Mouse (Mus musculus) liver, adult 2 months (tissue): Measurements from ENCODE around the gene Syndig1l. TPM values are rescaled to one million over a fixed set of nuclear protein-coding genes. Genes with fewer than 3 reads are reported as not detected.

ENCODE experiments used
- DNase-seq: peaks from one replicate; pipeline ENCODE4 v3.0.0-alpha.2; 2011; ENCODE audit warnings: low read depth, low spot score; ENCODE audit errors: extremely low read depth
- H3K27ac ChIP-seq: fragments of 200-500 bp; replicated peaks from 2 replicates; pipeline ENCODE4 v1.5.1; 2012; ENCODE audit warnings: low read depth, mild to moderate bottlenecking, control low read depth, inconsistent platforms, low read length; ENCODE audit not compliant: insufficient read depth
- H3K27me3 ChIP-seq: fragments of 200-500 bp; 2 replicates; pipeline ENCODE4 v1.6.1; 2012; ENCODE audit warnings: mild to moderate bottlenecking, moderate library complexity, low read length, inconsistent platforms; ENCODE audit not compliant: control insufficient read depth, insufficient read depth
- H3K36me3 ChIP-seq: fragments of 200-500 bp; 2 replicates; pipeline ENCODE4 v1.6.1; 2012; ENCODE audit warnings: low read length, inconsistent platforms; ENCODE audit not compliant: control insufficient read depth, insufficient read depth
- H3K4me1 ChIP-seq: fragments of 200-500 bp; 2 replicates; pipeline ENCODE4 v1.6.1; 2011; ENCODE audit warnings: low read length; ENCODE audit not compliant: control insufficient read depth, insufficient read depth
- H3K4me3 ChIP-seq: fragments of 200-500 bp; 2 replicates; pipeline ENCODE4 v1.5.1; 2011; ENCODE audit warnings: low read depth, mild to moderate bottlenecking, control low read depth, low read length, moderate library complexity; ENCODE audit not compliant: insufficient read depth
- H3K79me2 ChIP-seq: fragments of 200-500 bp; 2 replicates; pipeline ENCODE4 v1.6.1; 2012; ENCODE audit warnings: inconsistent platforms, mild to moderate bottlenecking, low read length, moderate library complexity; ENCODE audit not compliant: control insufficient read depth, insufficient read depth
- H3K9ac ChIP-seq: fragments of 200-500 bp; 2 replicates; pipeline ENCODE4 v1.6.1; 2012; ENCODE audit warnings: low read depth, mild to moderate bottlenecking, control low read depth, inconsistent platforms, low read length
- CTCF ChIP-seq: fragments of 200-500 bp; IDR thresholded peaks from 2 replicates; pipeline ENCODE4 v1.5.1; 2011; ENCODE audit warnings: low read depth, low read length, control low read depth
- POLR2A ChIP-seq: fragments of 200-500 bp; IDR thresholded peaks from 2 replicates; pipeline ENCODE4 v1.6.1; 2011; ENCODE audit warnings: low read length, control low read depth; ENCODE audit not compliant: insufficient read depth; ENCODE audit errors: extremely low read depth
- WGBS: fragments of 180-500 bp; shearing (Covaris S2); methylation state at CpG from one replicate; pipeline ENCODE4 v1.1.7; 2018; 5-methylcytosine and 5-hydroxymethylcytosine counted together
- polyA plus RNA-seq: library from polyadenylated mRNA; depleted of rRNA; stranded (reverse); fragments of >200 nt; gene quantifications from 2 replicates; pipeline ENCODE4 v1.2.3, GENCODE M21; 2012
- total RNA-seq: library from RNA; depleted of rRNA; stranded (reverse); fragments of >200 nt; gene quantifications from 2 replicates; pipeline ENCODE4 v1.2.3, GENCODE M21; 2014

Gene Syndig1l
- total and polyA plus RNA-seq, 2 experiments: not detected

GRCm38 (mm10) chr12:84707804-84708203, 9.2 kb upstream of the Syndig1l start:
- Histone ChIP-seq H3K27me3 (no peaks in the 10 kb centered on the region; the same call in 1 of the 2 replicates), H3K36me3 (no peaks in the 10 kb centered on the region), H3K9ac (no peak overlapping the region), H3K4me3 (no peak overlapping the region), H3K27ac (no peak overlapping the region), H3K79me2 (no peaks in the 10 kb centered on the region), H3K4me1 (no peaks in the 10 kb centered on the region; the same call in 1 of the 2 replicates)
- TF ChIP-seq CTCF: no peak
- no peak for TF ChIP-seq POLR2A
- DNase-seq: no peak
- 91% methylated on average over 4 of the region's 4 CpGs for WGBS

- H3K27me3 ChIP-seq: no peaks in the 10 kb centered on the region; the same call in 1 of the 2 replicates
- no peak overlapping the region for H3K27ac ChIP-seq
- 71% methylated on average over 4 of the region's 4 CpGs for WGBS
Observed at GRCm38 (mm10) chr12:84706886-84707285, 8.3 kb upstream of the Syndig1l start.

DNA sequence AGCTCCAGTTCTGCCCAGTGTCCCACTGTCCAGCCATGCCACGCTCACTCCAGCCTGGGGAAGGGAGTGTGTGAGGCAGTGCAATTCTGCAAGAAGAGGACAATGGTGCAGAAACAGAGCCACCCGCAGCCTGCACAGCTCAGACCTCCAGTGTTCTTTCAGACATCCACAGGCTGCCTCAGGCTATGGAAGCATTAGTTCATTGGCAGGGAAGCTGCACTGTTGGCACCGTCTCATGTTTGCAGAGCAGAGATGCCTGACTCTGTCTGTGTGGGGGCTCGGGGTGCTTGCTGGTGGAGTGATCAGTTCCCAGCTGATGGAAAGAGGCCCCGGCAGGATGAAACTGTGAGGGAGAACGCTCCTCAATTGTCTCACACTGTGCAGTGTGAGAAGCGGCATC, 4.0 kb upstream of the Syndig1l start:
- DNase-seq: no peak
- H3K79me2 ChIP-seq: no peaks in the 10 kb centered on the region
- H3K27ac ChIP-seq: no peak overlapping the region
- H3K4me3 ChIP-seq: no peak overlapping the region
- no peaks in the 10 kb centered on the region for H3K4me1 ChIP-seq
- peaks cover 14% of the 10 kb centered on the region for H3K27me3 ChIP-seq
- no peak overlapping the region for H3K9ac ChIP-seq
- H3K36me3 ChIP-seq: no peaks in the 10 kb centered on the region
- TF ChIP-seq CTCF (no peak), POLR2A (no peak)
- WGBS: 68% methylated on average over 7 of the region's 7 CpGs

More at GRCm38 (mm10) chr12:84706886-84707285, 8.3 kb upstream of the Syndig1l start:
- DNase-seq: no peak
- Histone ChIP-seq H3K79me2 (no peaks in the 10 kb centered on the region), H3K4me1 (no peaks in the 10 kb centered on the region; the same call in 1 of the 2 replicates), H3K4me3 (no peak overlapping the region), H3K9ac (no peak overlapping the region), H3K36me3 (no peaks in the 10 kb centered on the region)
- TF ChIP-seq POLR2A (no peak), CTCF (no peak)

DNA sequence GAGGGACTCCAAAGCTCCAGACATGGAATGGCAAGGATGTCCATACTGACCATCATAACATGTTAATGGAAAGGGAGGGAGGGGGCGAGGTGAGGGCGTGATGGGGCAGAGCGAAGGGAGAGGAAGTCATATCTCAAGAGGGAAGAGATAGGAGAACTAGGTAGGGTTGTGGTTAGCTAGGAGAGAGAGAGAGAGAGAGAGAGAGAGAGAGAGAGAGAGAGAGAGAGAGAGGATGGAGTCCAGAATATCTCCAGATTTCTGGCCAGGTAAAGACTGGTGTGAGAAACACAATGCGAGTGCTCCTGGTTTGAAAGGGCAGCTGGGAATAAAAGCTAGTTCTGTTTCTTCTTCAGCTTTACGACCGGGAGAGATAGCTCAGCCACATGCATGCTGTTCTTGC, 6.5 kb downstream of the Syndig1l start:
- TF ChIP-seq CTCF: no peak
- no peak for TF ChIP-seq POLR2A
- H3K27ac ChIP-seq: no peak overlapping the region
- no peak for DNase-seq
- H3K4me3 ChIP-seq: no peak overlapping the region
- H3K79me2 ChIP-seq: no peaks in the 10 kb centered on the region
- peaks cover 1% of the 10 kb centered on the region; the same call in 1 of the 2 replicates for H3K27me3 ChIP-seq
- no peaks in the 10 kb centered on the region for H3K36me3 ChIP-seq
- 78% methylated on average over 6 of the region's 6 CpGs for WGBS
- no peaks in the 10 kb centered on the region for H3K4me1 ChIP-seq
- H3K9ac ChIP-seq: no peak overlapping the region

- no peaks in the 10 kb centered on the region for H3K27me3 ChIP-seq
- no peaks in the 10 kb centered on the region for H3K4me1 ChIP-seq
- no peaks in the 10 kb centered on the region for H3K79me2 ChIP-seq
- no peaks in the 10 kb centered on the region for H3K36me3 ChIP-seq
- H3K4me3 ChIP-seq: no peak overlapping the region
- no peak overlapping the region for H3K27ac ChIP-seq
- TF ChIP-seq CTCF: no peak
- TF ChIP-seq POLR2A: no peak
- H3K9ac ChIP-seq: no peak overlapping the region
- no peak for DNase-seq
Observed at GRCm38 (mm10) chr12:84691347-84691746, 7.3 kb downstream of the Syndig1l start.

DNA sequence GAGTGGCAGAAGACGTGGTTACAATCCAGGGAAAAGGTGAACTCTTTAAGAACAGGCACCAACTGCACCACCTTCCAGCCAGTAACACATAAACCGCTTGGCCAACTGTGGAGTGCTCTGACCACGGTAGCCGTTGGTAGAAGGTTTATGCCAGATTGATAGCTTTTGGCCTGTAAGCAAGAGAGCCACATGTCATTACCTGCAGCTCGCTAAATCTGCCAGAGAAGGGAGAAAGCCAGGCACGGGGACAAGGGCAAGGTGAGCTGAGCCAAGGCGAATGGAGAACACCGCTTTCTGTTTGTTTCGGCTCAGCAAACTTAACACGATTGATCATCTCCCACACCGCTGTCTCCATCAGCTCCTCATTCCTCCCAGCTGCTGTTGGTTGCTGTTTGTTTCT, 9.6 kb downstream of the Syndig1l start:
- Histone ChIP-seq H3K9ac (no peak overlapping the region), H3K27ac (no peak overlapping the region), H3K4me3 (no peak overlapping the region), H3K79me2 (no peaks in the 10 kb centered on the region), H3K27me3 (no peaks in the 10 kb centered on the region), H3K4me1 (no peaks in the 10 kb centered on the region), H3K36me3 (no peaks in the 10 kb centered on the region)
- TF ChIP-seq CTCF (no peak), POLR2A (no peak)
- WGBS: 68% methylated on average over 11 of the region's 11 CpGs
- no peak for DNase-seq
